Mouse (Mus musculus) neutrophil, adult 83 days (primary cell): ENCODE data around the gene Dnah14. TPM values are rescaled to one million over a fixed set of nuclear protein-coding genes. Genes with fewer than 3 reads are reported as not detected.

Experiments used
- total RNA-seq, 2 experiments: library from RNA; stranded (reverse); gene quantifications; one replicate each; pipeline ENCODE4 v1.2.4; 2023

The Dnah14 gene
- total RNA-seq: not detected

DNA sequence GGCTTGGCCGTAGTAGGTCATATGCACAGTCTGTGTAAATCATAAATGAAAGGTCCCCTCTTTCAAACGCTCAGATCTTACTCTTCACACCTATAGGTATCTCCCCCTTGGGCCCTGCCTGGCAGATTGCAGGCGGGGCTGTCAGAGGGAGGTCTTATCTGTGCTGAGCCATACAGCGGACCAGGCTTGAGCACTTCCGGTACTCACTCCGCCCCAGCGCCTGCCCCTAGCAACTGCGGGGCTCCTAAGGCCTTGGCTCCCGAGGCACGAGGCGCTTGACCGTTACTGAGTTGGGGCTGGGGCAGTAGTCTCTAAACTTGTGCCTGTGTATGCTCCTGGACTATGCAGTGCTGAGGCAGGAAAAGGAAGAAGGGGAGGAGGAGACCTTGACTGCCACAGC is at the start of gene Dnah14:
Gene Dnah14 (plus strand): TSS at position 238 of the 400 bp plus-strand sequence.

DNA sequence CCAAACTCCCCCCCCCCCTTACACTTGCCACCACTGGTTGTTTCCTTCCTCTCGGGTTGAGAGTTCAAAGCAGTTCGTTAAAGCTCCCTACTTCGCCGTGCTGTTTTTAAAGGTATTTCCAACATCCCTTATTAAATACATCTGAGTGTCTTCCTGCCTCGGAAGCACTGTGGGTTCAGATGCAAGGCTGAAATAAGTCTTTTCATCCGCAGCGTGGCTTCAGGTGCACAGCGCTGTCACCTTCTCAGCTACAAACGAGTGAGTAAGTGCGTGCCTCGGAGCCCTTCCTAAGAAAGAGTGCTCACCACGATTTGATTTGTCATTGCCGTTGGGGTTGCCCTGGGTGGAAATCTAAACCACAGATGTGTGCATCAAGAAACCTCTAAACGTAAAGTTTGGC is 266.4 kb downstream of the Dnah14 start, which contains the start of gene Lbr:
Gene Lbr (minus strand): TSS at position 266 of the 400 bp plus-strand sequence.

Other genes with a start within 250 kb of the Dnah14 start
- not detected for gene Cnih3, start 223.9 kb upstream of the Dnah14 start, total RNA-seq
- not detected for gene Ccdc121, start 65.1 kb upstream of the Dnah14 start, total RNA-seq